Mouse (Mus musculus) heart, postnatal 14 days (tissue): ENCODE measurements around the gene Gtse1. TPM values are rescaled to one million over a fixed set of nuclear protein-coding genes. Genes with fewer than 3 reads are reported as not detected.

Experiments used
- DNase-seq, 2 experiments: peaks; one replicate each; pipeline ENCODE4 v3.0.0; 2021 to 2022
- intact Hi-C: fragments of 180-260 bp; cut with DNase I; formaldehyde crosslinking; loops from one replicate; pipeline ENCODE4 v1.15.1; 2025
- total RNA-seq, 2 experiments: library from RNA; stranded (reverse); gene quantifications; 2 replicates each; pipeline ENCODE4 v1.2.3; 2021

Gene Gtse1
- total RNA-seq, 2 experiments from 2014 or later: 1.4 to 2.3 TPM

GRCm38 (mm10) chr15:85913605-85914004 is 54.1 kb downstream of the Gtse1 start:
- peak; percentile 51 to 76 for DNase-seq
- intact Hi-C loops: no loop called here

DNA sequence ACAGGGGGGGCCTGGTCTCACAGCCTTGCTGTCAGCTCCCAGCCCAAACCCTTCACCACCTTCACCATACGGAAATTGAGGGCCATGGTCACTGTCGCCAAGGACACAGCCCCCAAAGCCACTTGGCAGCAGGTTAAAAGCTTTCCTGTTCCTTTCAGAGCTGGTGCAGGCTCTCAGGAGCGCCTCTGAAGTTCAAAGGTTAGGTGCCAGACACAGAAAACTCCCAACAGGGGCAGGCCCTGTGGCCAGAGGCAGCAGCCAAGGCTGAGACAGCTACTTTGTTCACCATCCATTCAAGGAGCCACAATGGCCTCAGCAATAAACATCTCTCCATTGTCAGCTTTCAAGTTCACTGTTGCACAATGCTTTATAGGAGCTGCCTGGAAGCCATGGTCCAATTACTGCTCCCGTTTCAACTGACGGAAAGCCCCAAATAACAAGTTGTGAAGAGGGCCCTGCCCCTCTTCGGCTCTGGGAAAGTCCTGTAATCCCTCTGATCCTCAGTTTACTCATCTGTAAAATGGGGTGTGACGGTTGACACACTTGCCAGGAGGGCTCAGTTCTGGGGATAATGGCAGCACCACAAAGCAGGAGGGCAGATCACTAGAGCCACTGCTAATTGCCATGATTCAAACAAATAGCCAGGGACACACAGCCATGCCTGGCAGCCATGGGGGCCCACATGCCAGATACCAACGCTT is 59.8 kb downstream of the Gtse1 start:
- no peak for DNase-seq
- intact Hi-C loops: no loop called here

GRCm38 (mm10) chr15:85919892-85920248 is 60.3 kb downstream of the Gtse1 start:
- DNase-seq: no peak
- intact Hi-C loops: no loop called here

GRCm38 (mm10) chr15:85921855-85922254 is 62.3 kb downstream of the Gtse1 start:
- intact Hi-C loops: no loop called here
- no peak for DNase-seq

Other genes with a start within 250 kb of the Gtse1 start
- 10 to 100 TPM; 50.7 to 60.1 TPM for gene Ppara, start 124.8 kb upstream of the Gtse1 start, total RNA-seq
- 10 to 100 TPM; 31.0 to 33.8 TPM for gene Cdpf1, start 48.0 kb upstream of the Gtse1 start, total RNA-seq
- 1 to 10 TPM; 2.0 to 2.1 TPM for gene Pkdrej, start 38.0 kb upstream of the Gtse1 start, total RNA-seq
- gene Ttc38, start 27.4 kb upstream of the Gtse1 start, total RNA-seq: 10 to 100 TPM; 12.4 to 13.3 TPM
- 10 to 100 TPM; 25.9 to 28.7 TPM for gene Trmu, start 19.6 kb downstream of the Gtse1 start, total RNA-seq
- gene Celsr1, start 174.0 kb downstream of the Gtse1 start, total RNA-seq: 10 to 100 TPM in 1 of 2 experiments, 1 to 10 TPM in 1; 10.0 to 11.5 TPM
- 10 to 100 TPM; 32.4 to 35.0 TPM for gene Gramd4, start 197.9 kb downstream of the Gtse1 start, total RNA-seq